ENCODE assay signal across 18 mouse cellular contexts in the genomic region with DNA sequence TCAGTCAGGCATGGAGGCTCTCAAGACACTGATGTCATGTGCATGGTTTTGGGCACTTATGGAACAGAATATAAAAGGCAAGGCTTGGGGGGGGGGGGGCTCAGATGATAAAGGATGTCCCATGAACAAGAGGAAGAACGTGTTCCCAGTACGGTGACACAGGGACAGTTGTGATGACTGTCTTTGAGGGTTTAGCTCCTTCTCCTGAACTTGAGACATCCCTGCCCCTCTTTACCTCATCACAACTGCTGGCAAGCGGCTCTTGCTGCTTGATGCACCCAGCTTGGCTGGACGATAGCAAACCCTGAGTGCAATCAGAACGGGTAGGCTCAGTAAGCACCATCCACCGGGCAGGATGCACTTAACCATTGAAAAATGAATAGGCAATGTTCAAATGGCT.
DNase-seq lines count a peak whose midpoint lies in the region; ATAC-seq and TF ChIP-seq lines count a peak whose summit lies in the region.
"Had no signal": no experiment of that assay in that cellular context is flagged by ENCODE, and none has a peak within 500 bp of the region (broad histone marks: within the 10 kb centered on the region; RNA-seq: fewer than 3 reads in every experiment).

No protein-coding gene starts in this region.

- no peak for TF ChIP-seq CTCF in gastrocnemius, adult 2 months (IDR thresholded peaks at IDR 0.05)
- no peak for TF ChIP-seq CTCF in kidney, adult 2 months (conservative IDR thresholded peaks at IDR 0.05; ENCODE audit: insufficient read depth, insufficient read length, low read depth, low read length)
- TF ChIP-seq CTCF in lung, embryonic 14.5 days (IDR thresholded peaks at IDR 0.05; ENCODE audit: low read depth) = no peak

- no peak for ATAC-seq in lung, embryonic 14.5 days (ENCODE audit: insufficient read depth)
- ATAC-seq in limb, embryonic 12.5 days (ENCODE audit: insufficient number of reproducible peaks, insufficient read depth, low FRiP score, low TSS enrichment, low read depth) = no peak
- ATAC-seq: forebrain, embryonic 13.5 days had no signal

- H3K4me2 ChIP-seq in lung, embryonic 14.5 days = peak overlapping the region; percentile 15; the same call in 1 of the 2 replicates
- H3K4me2 ChIP-seq in limb, embryonic 12.5 days = peak overlapping the region; percentile 26; the same call in 1 of the 2 replicates
- H3K4me2 ChIP-seq: forebrain, embryonic 13.5 days; heart, embryonic 15.5 days; hindbrain, embryonic 15.5 days; neural tube, embryonic 15.5 days had no signal

- TF ChIP-seq POLR2A in kidney, adult 2 months (IDR thresholded peaks at IDR 0.05; ENCODE audit: low read depth, low read length) = no peak

- intact Hi-C loops in gastrocnemius, adult 2 months (cut with DNase I) = no loop called here
- intact Hi-C loops in gastrocnemius, postnatal 14 days (cut with DNase I; ENCODE audit: low total_unique reads) = no loop called here

- H3K4me3 ChIP-seq in gastrocnemius, adult 2 months = peak overlapping the region; percentile 77
- no peak overlapping the region for H3K4me3 ChIP-seq in kidney, adult 2 months (ENCODE audit: insufficient read depth, low read depth, low read length)
- no peak overlapping the region for H3K4me3 ChIP-seq in lung, embryonic 14.5 days (ENCODE audit: low read depth, low read length)
- H3K4me3 ChIP-seq in limb, embryonic 12.5 days (replicated peaks) = no peak overlapping the region
- H3K4me3 ChIP-seq: forebrain, embryonic 13.5 days; heart, embryonic 15.5 days; hindbrain, embryonic 15.5 days; midbrain, embryonic 10.5 days; neural tube, embryonic 15.5 days had no signal

- H3K4me1 ChIP-seq in kidney, adult 2 months (ENCODE audit: control insufficient read depth, insufficient read depth, low read length) = no peaks in the 10 kb centered on the region
- H3K4me1 ChIP-seq in lung, embryonic 14.5 days (ENCODE audit: insufficient read depth) = peaks cover 16% of the 10 kb centered on the region; the same call in 1 of the 2 replicates
- H3K4me1 ChIP-seq in limb, embryonic 12.5 days (replicated peaks) = peaks cover 68% of the 10 kb centered on the region

- H3K9ac ChIP-seq in lung, embryonic 14.5 days = no peak overlapping the region
- no peak overlapping the region for H3K9ac ChIP-seq in limb, embryonic 12.5 days (replicated peaks)
- H3K9ac ChIP-seq: forebrain, embryonic 13.5 days; heart, embryonic 15.5 days; hindbrain, embryonic 15.5 days; neural tube, embryonic 15.5 days had no signal

- no peaks in the 10 kb centered on the region for H3K27me3 ChIP-seq in kidney, adult 2 months (replicated peaks; ENCODE audit: control insufficient read depth, insufficient read depth, low read length)
- H3K27me3 ChIP-seq in lung, embryonic 14.5 days (ENCODE audit: insufficient read depth, low read length) = no peaks in the 10 kb centered on the region
- no peaks in the 10 kb centered on the region for H3K27me3 ChIP-seq in limb, embryonic 12.5 days
- H3K27me3 ChIP-seq: heart, embryonic 15.5 days; hindbrain, embryonic 15.5 days; neural tube, embryonic 15.5 days had no signal

- H3K36me3 ChIP-seq in kidney, adult 2 months (ENCODE audit: control insufficient read depth, insufficient read depth, low read length) = no peaks in the 10 kb centered on the region
- H3K36me3 ChIP-seq in lung, embryonic 14.5 days (ENCODE audit: insufficient read depth) = no peaks in the 10 kb centered on the region
- H3K36me3 ChIP-seq in limb, embryonic 12.5 days = no peaks in the 10 kb centered on the region
- H3K36me3 ChIP-seq: heart, embryonic 15.5 days; hindbrain, embryonic 15.5 days; midbrain, embryonic 10.5 days; neural tube, embryonic 15.5 days had no signal

- no peaks in the 10 kb centered on the region for H3K9me3 ChIP-seq in lung, embryonic 14.5 days (ENCODE audit: low read depth, low read length)
- H3K9me3 ChIP-seq in limb, embryonic 12.5 days = no peaks in the 10 kb centered on the region
- H3K9me3 ChIP-seq: forebrain, embryonic 13.5 days; heart, embryonic 15.5 days; hindbrain, embryonic 15.5 days; midbrain, embryonic 10.5 days; neural tube, embryonic 15.5 days had no signal

- WGBS in kidney, adult 2 months = 58% methylated on average over 6 of the region's 6 CpGs
- 78% methylated on average over 6 of the region's 6 CpGs for WGBS in lung, embryonic 14.5 days
- WGBS in limb, embryonic 12.5 days = 84% methylated on average over 6 of the region's 6 CpGs

- no peak for DNase-seq in gastrocnemius, adult 2 months
- no peak for DNase-seq in gastrocnemius, postnatal 14 days
- no peak for DNase-seq in kidney, adult 2 months
- no peak for DNase-seq in kidney, adult 9 months
- no peak for DNase-seq in lung, embryonic 14.5 days
- DNase-seq in lung, postnatal 25 days (ENCODE audit: low spot score) = no peak
- no peak for DNase-seq in T-cell, adult 2 months (ENCODE audit: low spot score)
- DNase-seq: adrenal gland, postnatal 10 days; cerebellum, adult 8-10 months; cerebellum, postnatal 36 days; layer of hippocampus, adult 9-11 months; right cerebral cortex, adult 18-20 months had no signal

- H3K27ac ChIP-seq in gastrocnemius, adult 2 months = peak overlapping the region; percentile 94
- H3K27ac ChIP-seq in kidney, adult 2 months (ENCODE audit: insufficient read depth, low read depth, low read length) = 0 out of 2 replicates have a peak overlapping the region, but pooled peaks have one; percentile 5
- H3K27ac ChIP-seq in lung, embryonic 14.5 days (ENCODE audit: low read depth) = no peak overlapping the region
- no peak overlapping the region for H3K27ac ChIP-seq in limb, embryonic 12.5 days
- H3K27ac ChIP-seq: forebrain, embryonic 13.5 days; heart, embryonic 15.5 days; hindbrain, embryonic 15.5 days; midbrain, embryonic 10.5 days; neural tube, embryonic 15.5 days had no signal

Comparison
In these comparisons a context has a peak if more than half of its experiments do, and no peak if none do; other contexts are left out.
1. H3K27ac ChIP-seq: peak in gastrocnemius, adult 2 months (single experiment) and kidney, adult 2 months (single experiment); none in lung, embryonic 14.5 days (single experiment) and limb, embryonic 12.5 days (single experiment).